Mouse (Mus musculus) liver, postnatal 0 days (tissue): ENCODE measurements around the gene Gm49416.

Source experiments
- CTCF ChIP-seq: sonication (generic); IDR thresholded peaks from 2 replicates; pipeline ENCODE4 v1.5.1; 2016; ENCODE audit warnings: antibody characterized with exemption, low read depth
- EP300 ChIP-seq: IDR thresholded peaks from 2 replicates; pipeline ENCODE4 v1.6.1; 2016; ENCODE audit warnings: antibody characterized with exemption, low read depth, mild to moderate bottlenecking

DNA sequence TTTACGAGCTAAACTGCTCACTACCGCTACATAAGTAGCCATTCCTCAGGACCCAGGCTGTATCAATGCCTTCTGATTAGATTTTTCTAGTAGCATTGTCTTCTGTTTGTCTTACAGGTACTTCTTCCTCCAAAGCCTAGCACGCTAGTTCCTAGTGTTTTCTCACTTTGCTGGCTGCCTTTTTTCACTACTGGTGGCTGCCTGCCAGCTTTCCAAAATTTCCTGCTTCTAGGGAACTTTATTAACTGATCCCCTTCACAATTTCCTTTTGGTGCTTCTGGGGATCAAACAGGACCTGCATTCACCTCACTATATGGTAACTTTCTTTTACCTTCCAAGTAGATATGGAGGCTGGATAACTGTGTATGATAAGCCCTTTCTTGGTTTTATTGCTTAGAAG is 10.4 kb downstream of the Gm49416 start:
- no peak for TF ChIP-seq CTCF
- no peak for TF ChIP-seq EP300
